Mouse (Mus musculus) testis, adult 2 months (tissue): ENCODE data around the gene Esam. TPM values are rescaled to one million over a fixed set of nuclear protein-coding genes. Genes with fewer than 3 reads are reported as not detected.

Experiments
- H3K27ac ChIP-seq: fragments of 200-500 bp; 2 replicates; pipeline ENCODE4 v1.5.1; 2012; ENCODE audit warnings: low read depth, low read length; ENCODE audit not compliant: control insufficient read depth, insufficient read depth
- H3K27me3 ChIP-seq: fragments of 200-500 bp; 2 replicates; pipeline ENCODE4 v1.6.1; 2012; ENCODE audit warnings: mild to moderate bottlenecking, low read length, moderate library complexity; ENCODE audit not compliant: control insufficient read depth, insufficient read depth
- H3K36me3 ChIP-seq: fragments of 200-500 bp; 2 replicates; pipeline ENCODE4 v1.6.1; 2012; ENCODE audit warnings: mild to moderate bottlenecking, low read length; ENCODE audit not compliant: control insufficient read depth, insufficient read depth
- H3K4me1 ChIP-seq: fragments of 200-500 bp; 2 replicates; pipeline ENCODE4 v1.6.1; 2012; ENCODE audit warnings: low read length; ENCODE audit not compliant: control insufficient read depth, insufficient read depth
- H3K4me3 ChIP-seq: fragments of 200-500 bp; 2 replicates; pipeline ENCODE4 v1.5.1; 2012; ENCODE audit warnings: low read depth, mild to moderate bottlenecking, low read length, moderate library complexity, mixed read lengths; ENCODE audit not compliant: control insufficient read depth
- CTCF ChIP-seq: fragments of 200-500 bp; IDR thresholded peaks from 2 replicates; pipeline ENCODE4 v1.5.1; 2012; ENCODE audit warnings: low read depth, mild to moderate bottlenecking, inconsistent platforms, low read length, moderate library complexity; ENCODE audit not compliant: control insufficient read depth, insufficient read depth, insufficient replicate concordance
- POLR2A ChIP-seq: fragments of 200-500 bp; IDR thresholded peaks from 2 replicates; pipeline ENCODE4 v1.6.1; 2012; ENCODE audit warnings: low read depth, mild to moderate bottlenecking, inconsistent platforms, low read length, moderate library complexity; ENCODE audit not compliant: control insufficient read depth
- polyA plus RNA-seq: library from polyadenylated mRNA; depleted of rRNA; stranded (reverse); fragments of >200 nt; gene quantifications from 2 replicates; pipeline ENCODE4 v1.2.3, GENCODE M21; 2012; rRNA removed

Esam gene
- 3.0 and 3.1 TPM in 2 replicates for polyA plus RNA-seq

- no peaks in the 10 kb centered on the region; the same call in none of the 2 replicates for H3K27me3 ChIP-seq
Observed at GRCm38 (mm10) chr9:37527396-37528224, at the start of gene Esam. Gene Esam, plus strand, starts transcription at chr9:37528078.

GRCm38 (mm10) chr9:37485146-37485545 lies 42.7 kb upstream of the Esam start:
- H3K27ac ChIP-seq, result no peak overlapping the region
- TF ChIP-seq CTCF, result no peak
- no peak for TF ChIP-seq POLR2A
- no peak overlapping the region for H3K4me3 ChIP-seq
- H3K27me3 ChIP-seq, result no peaks in the 10 kb centered on the region
- peaks cover 7% of the 10 kb centered on the region for H3K4me1 ChIP-seq
- no peaks in the 10 kb centered on the region for H3K36me3 ChIP-seq

More at GRCm38 (mm10) chr9:37527396-37528224, at the start of gene Esam:
- H3K4me3 ChIP-seq, result peak within 1 kb of the TSS; percentile 16
- no peak for TF ChIP-seq POLR2A
- no peak for TF ChIP-seq CTCF
- no peak within 1 kb of the TSS for H3K27ac ChIP-seq
- H3K36me3 ChIP-seq, result no peaks in the 10 kb centered on the region
- H3K4me1 ChIP-seq, result peaks cover 17% of the 10 kb centered on the region

- H3K27ac ChIP-seq, result peak overlapping the region; percentile 96; the same call in 1 of the 2 replicates
- H3K36me3 ChIP-seq, result no peaks in the 10 kb centered on the region; the same call in 1 of the 2 replicates
- H3K4me1 ChIP-seq, result peaks cover 7% of the 10 kb centered on the region
- TF ChIP-seq POLR2A (no peak), CTCF (no peak)
- H3K27me3 ChIP-seq, result no peaks in the 10 kb centered on the region
- H3K4me3 ChIP-seq, result no peak overlapping the region
Observed at GRCm38 (mm10) chr9:37488041-37488440, 39.8 kb upstream of the Esam start.

GRCm38 (mm10) chr9:37488611-37489396 lies 39.1 kb upstream of the Esam start, which contains the start of gene Msantd2:
Gene Msantd2, plus strand, starts transcription at chr9:37489319.
- TF ChIP-seq POLR2A (peak; percentile 90), CTCF (no peak)
- Histone ChIP-seq H3K27ac (peak within 1 kb of the TSS; percentile 96), H3K36me3 (no peaks in the 10 kb centered on the region; the same call in 1 of the 2 replicates), H3K4me1 (peaks cover 7% of the 10 kb centered on the region), H3K4me3 (peak within 1 kb of the TSS; percentile 96), H3K27me3 (no peaks in the 10 kb centered on the region)

- no peak for TF ChIP-seq CTCF
- Histone ChIP-seq H3K4me1 (peaks cover 7% of the 10 kb centered on the region), H3K4me3 (peak overlapping the region; percentile 96), H3K36me3 (no peaks in the 10 kb centered on the region; the same call in 1 of the 2 replicates), H3K27me3 (no peaks in the 10 kb centered on the region), H3K27ac (peak overlapping the region; percentile 96)
Observed at GRCm38 (mm10) chr9:37489446-37490120, 38.3 kb upstream of the Esam start.

DNA sequence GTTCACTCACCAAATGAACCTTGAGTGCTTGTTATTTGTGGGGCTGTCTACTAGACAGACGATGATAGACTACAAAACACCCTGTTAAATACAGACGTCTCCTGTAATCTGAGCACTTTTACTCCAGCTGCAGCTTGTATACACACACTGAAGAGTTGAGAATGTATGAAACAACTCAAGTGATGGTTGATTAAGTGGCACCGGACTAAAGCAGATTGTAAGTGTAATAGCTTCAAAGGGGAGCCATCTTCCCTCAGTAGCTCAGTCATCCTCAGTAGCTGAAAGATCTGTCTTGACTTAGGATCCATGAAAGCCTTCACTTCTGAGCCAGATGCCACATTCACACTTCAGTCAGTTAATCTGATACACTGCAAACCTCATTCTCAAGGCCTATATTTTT lies 32.1 kb upstream of the Esam start:
- Histone ChIP-seq H3K36me3 (no peaks in the 10 kb centered on the region; the same call in 1 of the 2 replicates), H3K27me3 (no peaks in the 10 kb centered on the region), H3K27ac (no peak overlapping the region), H3K4me3 (no peak overlapping the region), H3K4me1 (no peaks in the 10 kb centered on the region; the same call in 1 of the 2 replicates)
- no peak for TF ChIP-seq CTCF
- TF ChIP-seq POLR2A, result no peak

- TF ChIP-seq CTCF, result no peak
- H3K27ac ChIP-seq, result no peak overlapping the region
- no peak overlapping the region for H3K4me3 ChIP-seq
- H3K27me3 ChIP-seq, result no peaks in the 10 kb centered on the region
- no peaks in the 10 kb centered on the region for H3K4me1 ChIP-seq
- H3K36me3 ChIP-seq, result no peaks in the 10 kb centered on the region; the same call in 1 of the 2 replicates
Observed at GRCm38 (mm10) chr9:37496325-37496724, 31.6 kb upstream of the Esam start.
